Mouse (Mus musculus): ENCODE data around the gene Rnf207. TPM values are rescaled to one million over a fixed set of nuclear protein-coding genes. Genes with fewer than 3 reads are reported as not detected.

The Rnf207 gene
- polyA plus RNA-seq, 1 experiment from 2014 or later, result 0.84 TPM

GRCm38 (mm10) chr4:152283186-152283950 is 35.4 kb downstream of the Rnf207 start:
- H3K9me3 ChIP-seq (replicated peaks; ENCODE audit: control insufficient read depth, low read length), result no peaks in the 10 kb centered on the region
- peak overlapping the region; percentile 51 for H3K4me2 ChIP-seq (ENCODE audit: low read depth, low read length)
- 5% methylated on average over 70 of the region's 70 CpGs for WGBS
- ATAC-seq (ENCODE audit: insufficient read depth, low FRiP score), result peak; percentile 85
- H3K27me3 ChIP-seq (ENCODE audit: control insufficient read depth, insufficient read depth, low read length), result peaks cover 69% of the 10 kb centered on the region
- H3K4me1 ChIP-seq (ENCODE audit: control insufficient read depth, insufficient read depth, low read length), result peaks cover 18% of the 10 kb centered on the region; the same call in 1 of the 2 replicates
- H3K36me3 ChIP-seq (ENCODE audit: control insufficient read depth, insufficient read depth, low read length), result no peaks in the 10 kb centered on the region
- H3K9ac ChIP-seq (ENCODE audit: low read length), result peak overlapping the region; percentile 39
- H3K27ac ChIP-seq (ENCODE audit: low read length), result no peak overlapping the region
- H3K4me3 ChIP-seq (replicated peaks; ENCODE audit: low read length), result peak overlapping the region; percentile 33

DNA sequence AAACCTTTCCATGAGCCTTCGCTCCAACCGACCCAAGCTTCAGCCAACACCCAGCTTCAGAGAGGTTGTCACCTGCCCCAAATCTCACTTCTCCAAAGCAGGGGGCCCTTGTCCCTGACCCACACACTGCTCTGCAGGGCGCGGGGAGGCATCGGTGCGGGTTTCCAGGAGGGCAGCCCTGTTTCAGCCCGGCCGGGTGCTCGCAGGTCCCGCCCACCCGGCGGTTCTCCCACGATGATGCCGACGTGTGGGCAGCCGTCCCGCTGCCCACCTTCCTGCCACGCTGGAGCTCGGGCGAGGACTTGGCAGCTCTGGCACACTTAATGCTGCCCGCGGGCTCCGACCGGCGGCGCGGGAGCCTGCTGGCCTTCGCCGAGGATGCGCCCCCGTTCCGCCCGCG is 36.1 kb downstream of the Rnf207 start:
- Histone ChIP-seq H3K4me3 (replicated peaks; ENCODE audit: low read length) (peak overlapping the region; percentile 33), H3K36me3 (ENCODE audit: control insufficient read depth, insufficient read depth, low read length) (no peaks in the 10 kb centered on the region), H3K9me3 (replicated peaks; ENCODE audit: control insufficient read depth, low read length) (no peaks in the 10 kb centered on the region), H3K27ac (ENCODE audit: low read length) (no peak overlapping the region), H3K27me3 (ENCODE audit: control insufficient read depth, insufficient read depth, low read length) (peaks cover 62% of the 10 kb centered on the region), H3K9ac (ENCODE audit: low read length) (peak overlapping the region; percentile 39), H3K4me2 (ENCODE audit: low read depth, low read length) (peak overlapping the region; percentile 51), H3K4me1 (ENCODE audit: control insufficient read depth, insufficient read depth, low read length) (peaks cover 18% of the 10 kb centered on the region; the same call in 1 of the 2 replicates)
- no peak for ATAC-seq (ENCODE audit: insufficient read depth, low FRiP score)
- WGBS, result 21% methylated on average over 34 of the region's 34 CpGs

DNA sequence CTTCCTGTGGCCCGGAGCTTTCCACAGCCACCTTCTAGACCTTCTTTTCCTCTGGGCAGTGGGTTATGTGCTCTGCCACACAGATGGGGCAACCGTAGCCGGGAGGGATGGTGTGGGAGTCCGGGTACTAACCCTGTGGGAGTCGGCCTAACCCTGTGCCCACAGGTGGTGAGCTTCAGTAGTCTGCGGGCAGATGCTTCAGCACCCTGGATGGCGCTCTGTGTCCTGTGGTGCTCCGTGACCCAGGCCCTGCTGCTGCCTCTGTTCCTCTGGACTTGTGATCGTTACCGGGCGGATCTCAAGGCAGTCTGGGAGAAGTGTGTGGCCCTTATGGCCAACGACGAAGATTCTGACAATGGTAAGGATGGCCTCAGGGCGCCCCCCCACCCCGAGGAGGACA is 37.2 kb downstream of the Rnf207 start:
- 45% methylated on average over 15 of the region's 15 CpGs for WGBS

GRCm38 (mm10) chr4:152278986-152279385 is 39.8 kb downstream of the Rnf207 start:
- peaks cover 37% of the 10 kb centered on the region for H3K27me3 ChIP-seq (ENCODE audit: control insufficient read depth, insufficient read depth, low read length)
- peaks cover 11% of the 10 kb centered on the region; the same call in 1 of the 2 replicates for H3K4me1 ChIP-seq (ENCODE audit: control insufficient read depth, insufficient read depth, low read length)
- no peak overlapping the region for H3K9ac ChIP-seq (ENCODE audit: low read length)
- no peak for ATAC-seq (ENCODE audit: insufficient read depth, low FRiP score)
- WGBS, result 87% methylated on average over 23 of the region's 23 CpGs
- no peaks in the 10 kb centered on the region for H3K36me3 ChIP-seq (ENCODE audit: control insufficient read depth, insufficient read depth, low read length)
- H3K4me2 ChIP-seq (ENCODE audit: low read depth, low read length), result no peak overlapping the region
- H3K27ac ChIP-seq (ENCODE audit: low read length), result no peak overlapping the region
- H3K9me3 ChIP-seq (replicated peaks; ENCODE audit: control insufficient read depth, low read length), result no peaks in the 10 kb centered on the region
- no peak overlapping the region for H3K4me3 ChIP-seq (replicated peaks; ENCODE audit: low read length)

More for the DNA sequence above, 37.2 kb downstream of the Rnf207 start:
- Histone ChIP-seq H3K9me3 (replicated peaks; ENCODE audit: control insufficient read depth, low read length) (no peaks in the 10 kb centered on the region), H3K27ac (ENCODE audit: low read length) (no peak overlapping the region), H3K27me3 (ENCODE audit: control insufficient read depth, insufficient read depth, low read length) (peaks cover 51% of the 10 kb centered on the region), H3K4me2 (ENCODE audit: low read depth, low read length) (no peak overlapping the region), H3K4me3 (replicated peaks; ENCODE audit: low read length) (no peak overlapping the region), H3K4me1 (ENCODE audit: control insufficient read depth, insufficient read depth, low read length) (peaks cover 18% of the 10 kb centered on the region; the same call in 1 of the 2 replicates), H3K9ac (ENCODE audit: low read length) (no peak overlapping the region), H3K36me3 (ENCODE audit: control insufficient read depth, insufficient read depth, low read length) (no peaks in the 10 kb centered on the region)
- ATAC-seq (ENCODE audit: insufficient read depth, low FRiP score), result no peak

GRCm38 (mm10) chr4:152277916-152278315 is 40.9 kb downstream of the Rnf207 start:
- H3K27ac ChIP-seq (ENCODE audit: low read length), result no peak overlapping the region
- H3K9ac ChIP-seq (ENCODE audit: low read length), result no peak overlapping the region
- H3K9me3 ChIP-seq (replicated peaks; ENCODE audit: control insufficient read depth, low read length), result no peaks in the 10 kb centered on the region
- no peak for ATAC-seq (ENCODE audit: insufficient read depth, low FRiP score)
- H3K4me2 ChIP-seq (ENCODE audit: low read depth, low read length), result no peak overlapping the region
- H3K27me3 ChIP-seq (ENCODE audit: control insufficient read depth, insufficient read depth, low read length), result peaks cover 31% of the 10 kb centered on the region
- 68% methylated on average over 2 of the region's 2 CpGs for WGBS
- H3K4me3 ChIP-seq (replicated peaks; ENCODE audit: low read length), result no peak overlapping the region
- peaks cover 10% of the 10 kb centered on the region for H3K4me1 ChIP-seq (ENCODE audit: control insufficient read depth, insufficient read depth, low read length)
- H3K36me3 ChIP-seq (ENCODE audit: control insufficient read depth, insufficient read depth, low read length), result no peaks in the 10 kb centered on the region

DNA sequence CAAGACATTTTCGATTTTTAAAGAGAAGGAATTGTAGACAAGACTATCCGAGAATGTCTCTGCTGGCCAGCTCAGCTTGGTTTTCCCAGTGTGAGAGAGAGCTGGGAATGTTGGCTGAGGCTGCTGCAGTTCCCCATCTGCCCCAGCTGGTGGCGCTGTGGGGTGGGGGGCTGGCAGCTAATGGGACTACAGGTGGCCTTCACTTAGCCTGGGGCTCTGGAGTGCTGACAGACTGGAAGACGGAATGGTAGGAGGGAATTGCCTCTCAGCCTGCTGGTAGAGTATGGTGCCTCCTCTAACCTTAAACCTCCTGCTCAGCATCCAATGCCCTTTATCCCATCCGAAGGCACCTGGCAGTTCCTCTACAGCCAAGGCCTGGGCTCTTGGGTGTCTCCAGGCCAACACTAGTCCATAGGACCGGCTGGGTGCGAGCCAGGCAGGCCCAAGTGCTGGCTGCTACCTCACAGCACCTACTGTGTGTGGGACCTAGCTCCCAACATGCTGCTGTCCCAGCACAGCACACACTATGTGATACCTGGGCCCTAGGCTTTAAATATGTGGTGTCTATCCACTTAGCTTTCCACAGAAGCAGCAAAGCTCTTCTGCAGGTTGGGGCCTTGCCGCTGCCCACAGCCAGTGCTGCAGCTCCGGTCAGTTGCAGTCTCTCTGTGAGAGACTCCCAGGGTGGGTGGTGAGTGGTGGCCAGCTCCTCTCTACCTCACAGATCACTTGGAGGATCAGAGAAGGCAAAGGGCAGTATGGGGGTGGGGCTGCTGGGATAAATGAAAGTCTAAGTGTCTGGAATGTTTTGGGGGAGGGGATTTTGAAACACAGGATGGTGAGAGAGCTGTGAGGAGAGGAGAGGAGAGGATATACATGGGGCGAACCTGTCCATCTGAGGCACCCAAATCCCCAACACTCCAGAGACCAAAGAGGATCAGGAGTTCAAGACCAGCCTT is 42.1 kb downstream of the Rnf207 start:
- Histone ChIP-seq H3K36me3 (ENCODE audit: control insufficient read depth, insufficient read depth, low read length) (no peaks in the 10 kb centered on the region), H3K4me1 (ENCODE audit: control insufficient read depth, insufficient read depth, low read length) (peaks cover 19% of the 10 kb centered on the region), H3K9me3 (replicated peaks; ENCODE audit: control insufficient read depth, low read length) (no peaks in the 10 kb centered on the region), H3K9ac (ENCODE audit: low read length) (no peak overlapping the region), H3K27me3 (ENCODE audit: control insufficient read depth, insufficient read depth, low read length) (peaks cover 19% of the 10 kb centered on the region), H3K4me2 (ENCODE audit: low read depth, low read length) (no peak overlapping the region), H3K27ac (ENCODE audit: low read length) (no peak overlapping the region), H3K4me3 (replicated peaks; ENCODE audit: low read length) (no peak overlapping the region)
- ATAC-seq (ENCODE audit: insufficient read depth, low FRiP score), result no peak
- 55% methylated on average over 10 of the region's 10 CpGs for WGBS

GRCm38 (mm10) chr4:152274681-152275131 is 44.1 kb downstream of the Rnf207 start:
- peaks cover 27% of the 10 kb centered on the region for H3K4me1 ChIP-seq (ENCODE audit: control insufficient read depth, insufficient read depth, low read length)
- peak overlapping the region; percentile 83 for H3K9ac ChIP-seq (ENCODE audit: low read length)
- peak; percentile 25; the same call in 1 of the 2 replicates for ATAC-seq (ENCODE audit: insufficient read depth, low FRiP score)

DNA sequence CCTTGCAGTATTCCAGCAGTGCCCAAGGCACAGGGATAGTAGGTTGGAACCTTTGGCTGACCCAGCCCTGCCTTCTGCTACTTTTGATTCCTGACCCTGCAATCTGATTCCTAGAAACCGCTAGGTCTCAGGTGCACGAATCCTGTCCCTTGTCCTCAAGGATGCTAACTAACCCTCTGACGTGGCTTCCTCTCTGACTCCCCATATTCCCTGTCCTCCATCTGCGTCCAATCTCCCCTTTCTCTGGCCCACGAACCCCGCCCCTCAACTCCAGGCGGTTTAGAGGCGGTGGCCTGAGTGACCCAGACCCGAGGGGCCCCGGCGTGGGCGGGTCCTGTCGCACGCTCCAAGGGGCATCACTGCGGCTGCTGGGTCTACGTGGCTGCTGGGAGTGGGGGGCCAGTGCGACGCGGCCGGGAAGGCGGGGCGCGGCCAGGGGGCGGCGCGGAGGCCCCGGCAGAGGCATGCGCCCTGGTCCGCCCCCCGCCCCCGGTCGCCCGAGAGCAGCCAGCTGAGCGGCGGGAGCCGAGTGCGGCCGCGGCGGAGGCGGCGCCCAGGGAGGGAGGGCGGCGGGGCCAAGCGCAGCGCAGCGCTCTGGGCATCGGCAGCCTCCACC is 45.1 kb downstream of the Rnf207 start, which contains the start of gene Gpr153:
TSS of gene Gpr153 (plus strand) at position 612 of the 616 bp plus-strand sequence.
- peak; percentile 79 for ATAC-seq (ENCODE audit: insufficient read depth, low FRiP score)
- Histone ChIP-seq H3K27me3 (ENCODE audit: control insufficient read depth, insufficient read depth, low read length) (peaks cover 9% of the 10 kb centered on the region; the same call in 1 of the 2 replicates), H3K4me3 (replicated peaks; ENCODE audit: low read length) (peak within 1 kb of the TSS; percentile 66), H3K9me3 (replicated peaks; ENCODE audit: control insufficient read depth, low read length) (no peaks in the 10 kb centered on the region), H3K36me3 (ENCODE audit: control insufficient read depth, insufficient read depth, low read length) (no peaks in the 10 kb centered on the region), H3K27ac (ENCODE audit: low read length) (peak within 1 kb of the TSS; percentile 92), H3K4me2 (ENCODE audit: low read depth, low read length) (peak within 1 kb of the TSS; percentile 92), H3K4me1 (ENCODE audit: control insufficient read depth, insufficient read depth, low read length) (peaks cover 27% of the 10 kb centered on the region), H3K9ac (ENCODE audit: low read length) (peak within 1 kb of the TSS; percentile 83)
- WGBS, result under 1% methylated on average over 45 of the region's 48 CpGs

More at GRCm38 (mm10) chr4:152274681-152275131, 44.1 kb downstream of the Rnf207 start:
- 2% methylated on average over 20 of the region's 20 CpGs for whole genome bisulfite sequencing
- peak overlapping the region; percentile 92 for H3K27ac ChIP-seq (ENCODE audit: low read length)
- peaks cover 13% of the 10 kb centered on the region for H3K27me3 ChIP-seq (ENCODE audit: control insufficient read depth, insufficient read depth, low read length)
- no peaks in the 10 kb centered on the region for H3K9me3 ChIP-seq (replicated peaks; ENCODE audit: control insufficient read depth, low read length)
- H3K4me2 ChIP-seq (ENCODE audit: low read depth, low read length), result peak overlapping the region; percentile 92
- H3K4me3 ChIP-seq (replicated peaks; ENCODE audit: low read length), result peak overlapping the region; percentile 66
- no peaks in the 10 kb centered on the region for H3K36me3 ChIP-seq (ENCODE audit: control insufficient read depth, insufficient read depth, low read length)

All from stomach, embryonic 16.5 days (tissue).